Comparison of ENCODE assay signal across 23 mouse cellular contexts in the genomic region with DNA sequence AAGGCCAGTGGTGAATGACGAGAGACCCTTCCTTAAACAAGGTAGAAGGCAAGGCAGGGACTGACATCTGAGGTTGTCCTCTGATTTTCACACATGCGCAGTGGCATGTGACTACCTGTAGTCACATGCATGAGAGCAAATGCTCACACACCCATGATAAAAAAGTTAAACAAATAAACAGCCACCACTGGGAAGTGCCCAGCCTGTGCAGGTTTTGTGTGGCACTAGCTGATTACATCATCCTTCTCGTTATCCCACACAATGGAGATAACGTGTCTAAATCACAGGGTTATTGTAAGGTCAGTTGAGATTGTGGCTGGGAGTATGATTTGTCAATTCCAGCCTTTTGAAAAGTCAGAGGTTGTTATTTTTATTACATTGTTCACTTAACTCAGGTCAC. TPM values are rescaled to one million over a fixed set of nuclear protein-coding genes. Genes with fewer than 3 reads are reported as not detected.
DNase-seq lines count a peak whose midpoint lies in the region; ATAC-seq and TF ChIP-seq lines count a peak whose summit lies in the region.
"Had no signal": no experiment of that assay in that cellular context is flagged by ENCODE, and none has a peak within 500 bp of the region (broad histone marks: within the 10 kb centered on the region; RNA-seq: fewer than 3 reads in every experiment).

No protein-coding gene starts in this region.

- no peaks in the 10 kb centered on the region for H3K9me3 ChIP-seq in intestine, embryonic 15.5 days
- H3K9me3 ChIP-seq in lung, postnatal 0 days (ENCODE audit: low read length): no peaks in the 10 kb centered on the region
- no peaks in the 10 kb centered on the region for H3K9me3 ChIP-seq in stomach, embryonic 14.5 days (ENCODE audit: control insufficient read depth, low read depth, low read length)
- H3K9me3 ChIP-seq: embryonic facial prominence, embryonic 15.5 days; heart, embryonic 15.5 days; megakaryocyte, embryonic 14.5 days; midbrain, embryonic 15.5 days had no signal

- no peak overlapping the region for H3K4me2 ChIP-seq in intestine, embryonic 15.5 days (replicated peaks)
- H3K4me2 ChIP-seq in lung, postnatal 0 days (replicated peaks; ENCODE audit: low read depth, low read length): no peak overlapping the region
- no peak overlapping the region for H3K4me2 ChIP-seq in stomach, embryonic 14.5 days (replicated peaks; ENCODE audit: low read depth, low read length)
- H3K4me2 ChIP-seq: embryonic facial prominence, embryonic 15.5 days; heart, embryonic 15.5 days; midbrain, embryonic 15.5 days had no signal

- no peak overlapping the region for H3K9ac ChIP-seq in liver, adult 2 months (ENCODE audit: low read depth, low read length)
- no peak overlapping the region for H3K9ac ChIP-seq in intestine, embryonic 15.5 days
- no peak overlapping the region for H3K9ac ChIP-seq in lung, postnatal 0 days (replicated peaks; ENCODE audit: low read depth)
- H3K9ac ChIP-seq in stomach, embryonic 14.5 days (replicated peaks; ENCODE audit: low read depth, low read length): no peak overlapping the region
- H3K9ac ChIP-seq: embryonic facial prominence, embryonic 15.5 days; heart, embryonic 15.5 days; liver, embryonic 14.5 days; midbrain, embryonic 15.5 days had no signal

- H3K4me1 ChIP-seq in liver, adult 2 months (ENCODE audit: control insufficient read depth, insufficient read depth, low read length): no peaks in the 10 kb centered on the region
- peaks cover 15% of the 10 kb centered on the region for H3K4me1 ChIP-seq in intestine, embryonic 15.5 days (replicated peaks)
- H3K4me1 ChIP-seq in lung, postnatal 0 days (ENCODE audit: insufficient read depth, low read depth, low read length): peaks cover 14% of the 10 kb centered on the region; the same call in 1 of the 2 replicates
- 0 out of 2 replicates have a peak, but pooled peaks cover 4% of the 10 kb centered on the region for H3K4me1 ChIP-seq in stomach, embryonic 14.5 days (ENCODE audit: control insufficient read depth, insufficient read depth, low read length)
- H3K4me1 ChIP-seq: embryonic facial prominence, embryonic 15.5 days; megakaryocyte, embryonic 14.5 days; midbrain, embryonic 15.5 days had no signal

- no peak overlapping the region for H3K4me3 ChIP-seq in liver, adult 2 months (ENCODE audit: insufficient read depth, low read depth, low read length)
- H3K4me3 ChIP-seq in intestine, embryonic 15.5 days (replicated peaks): no peak overlapping the region
- H3K4me3 ChIP-seq in lung, postnatal 0 days (ENCODE audit: low read depth, low read length): no peak overlapping the region
- H3K4me3 ChIP-seq in stomach, embryonic 14.5 days (ENCODE audit: low read depth, low read length): no peak overlapping the region
- H3K4me3 ChIP-seq: embryonic facial prominence, embryonic 15.5 days; heart, embryonic 15.5 days; megakaryocyte, embryonic 14.5 days; midbrain, embryonic 15.5 days had no signal

- no peaks in the 10 kb centered on the region for H3K27me3 ChIP-seq in liver, adult 2 months (ENCODE audit: control insufficient read depth, insufficient read depth, low read length)
- H3K27me3 ChIP-seq in intestine, embryonic 15.5 days (replicated peaks): no peaks in the 10 kb centered on the region
- H3K27me3 ChIP-seq in lung, postnatal 0 days (replicated peaks; ENCODE audit: insufficient read depth, low read length): no peaks in the 10 kb centered on the region
- no peaks in the 10 kb centered on the region for H3K27me3 ChIP-seq in stomach, embryonic 14.5 days (ENCODE audit: control insufficient read depth, insufficient read depth, low read length)
- H3K27me3 ChIP-seq: embryonic facial prominence, embryonic 15.5 days; heart, embryonic 15.5 days; midbrain, embryonic 15.5 days; Patski had no signal

- no peak overlapping the region for H3K27ac ChIP-seq in liver, adult 2 months (replicated peaks; ENCODE audit: insufficient read depth, low read depth, low read length)
- H3K27ac ChIP-seq in intestine, embryonic 15.5 days: peak overlapping the region; percentile 41; the same call in 1 of the 2 replicates
- H3K27ac ChIP-seq in lung, postnatal 0 days (ENCODE audit: low read length): 0 out of 2 replicates have a peak overlapping the region, but pooled peaks have one; percentile 26
- no peak overlapping the region for H3K27ac ChIP-seq in stomach, embryonic 14.5 days (ENCODE audit: low read length)
- H3K27ac ChIP-seq: embryonic facial prominence, embryonic 15.5 days; heart, embryonic 15.5 days; liver, embryonic 14.5 days; midbrain, embryonic 15.5 days had no signal

- TF ChIP-seq CTCF in liver, adult 2 months (IDR thresholded peaks at IDR 0.05; ENCODE audit: low read depth, low read length): no peak
- TF ChIP-seq CTCF in lung, postnatal 0 days (IDR thresholded peaks at IDR 0.05): no peak

- WGBS in liver, adult 2 months: 49% methylated on average over 4 of the region's 4 CpGs
- 47% methylated on average over 4 of the region's 4 CpGs for WGBS in intestine, embryonic 15.5 days
- 40% methylated on average over 4 of the region's 4 CpGs for WGBS in lung, postnatal 0 days
- 52% methylated on average over 4 of the region's 4 CpGs for WGBS in stomach, embryonic 14.5 days

- H3K36me3 ChIP-seq in liver, adult 2 months (ENCODE audit: control insufficient read depth, insufficient read depth, low read length): no peaks in the 10 kb centered on the region
- no peaks in the 10 kb centered on the region for H3K36me3 ChIP-seq in intestine, embryonic 15.5 days
- H3K36me3 ChIP-seq in lung, postnatal 0 days (ENCODE audit: insufficient read depth, low read length): no peaks in the 10 kb centered on the region
- H3K36me3 ChIP-seq in stomach, embryonic 14.5 days (ENCODE audit: control insufficient read depth, insufficient read depth, low read length): no peaks in the 10 kb centered on the region
- H3K36me3 ChIP-seq: embryonic facial prominence, embryonic 15.5 days; heart, embryonic 15.5 days; midbrain, embryonic 15.5 days had no signal

- peak; percentile 45; the same call in 1 of the 2 replicates for TF ChIP-seq EP300 in lung, postnatal 0 days (IDR thresholded peaks at IDR 0.05)

- TF ChIP-seq POLR2A in liver, adult 2 months (IDR thresholded peaks at IDR 0.05; ENCODE audit: extremely low read depth, insufficient read depth, low read length): no peak

- peak; percentile 95 for ATAC-seq in intestine, embryonic 15.5 days
- peak; percentile 67 for ATAC-seq in lung, postnatal 0 days
- peak; percentile 85 for ATAC-seq in stomach, embryonic 14.5 days (ENCODE audit: insufficient number of reproducible peaks, insufficient read depth, low FRiP score, low read depth)
- ATAC-seq: activated CD4-positive, CD25-positive, alpha-beta regulatory T cell, adult 4 months; inflammation-experienced regulatory T-cells, adult 6 months; midbrain, embryonic 15.5 days had no signal

- DNase-seq in liver, adult 2 months (ENCODE audit: extremely low read depth, low read depth, low spot score): peak; percentile 26
- DNase-seq in liver: no peak
- DNase-seq in lung, postnatal 0 days (ENCODE audit: low spot score): peak; percentile 65
- DNase-seq in frontal cortex, postnatal 14 days (ENCODE audit: low spot score in 2 of 2): no peak
- DNase-seq in gastrocnemius, postnatal 25 days: no peak
- DNase-seq: adrenal gland, postnatal 25 days; cerebellum, adult 8-10 months; heart, adult 18-20 months; kidney, postnatal 25 days; layer of hippocampus, adult 9-11 months; right cerebral cortex, adult 18-20 months; thymus, postnatal 36 days had no signal

- H3K79me2 ChIP-seq in liver, adult 2 months (ENCODE audit: control insufficient read depth, insufficient read depth, low read length): no peaks in the 10 kb centered on the region

RNA-seq across cellular contexts. Expression of gene Aplnr, which starts 29.1 kb away (rescaled TPM):
- 0.07 and 0.09 TPM in 2 replicates for total RNA-seq in liver, adult 2 months (2014; rRNA removed)
- 0.04 and 0.06 TPM in 2 replicates for polyA plus RNA-seq in liver, adult 2 months (2012; rRNA removed)
- polyA plus RNA-seq in intestine, embryonic 15.5 days (2015; fragmentation: Nextera tagmentation; extraction: Ambion mirVana): 59.6 and 64.8 TPM in 2 replicates
- 84.1 and 90.6 TPM in 2 replicates for polyA plus RNA-seq in lung, postnatal 0 days (2015; fragmentation: Nextera tagmentation; extraction: Ambion mirVana)
- 52.0 and 57.1 TPM in 2 replicates for polyA plus RNA-seq in stomach, embryonic 14.5 days (2014; fragmentation: Nextera tagmentation; extraction: Ambion mirVana)
- 10 to 100 TPM; 13.7 to 16.9 TPM for total RNA-seq in gastrocnemius, postnatal 25 days (2021)
- polyA plus RNA-seq: activated CD4-positive, CD25-positive, alpha-beta regulatory T cell, adult 4 months; C2C12; inflammation-experienced regulatory T-cells, adult 6 months had no signal

RNA-seq across cellular contexts. Expression of gene Tnks1bp1, which starts 59.1 kb away (rescaled TPM):
- 13.2 and 15.0 TPM in 2 replicates for total RNA-seq in liver, adult 2 months (2014; rRNA removed)
- 12.3 and 13.4 TPM in 2 replicates for polyA plus RNA-seq in liver, adult 2 months (2012; rRNA removed)
- 35.2 and 35.5 TPM in 2 replicates for polyA plus RNA-seq in intestine, embryonic 15.5 days (2015; fragmentation: Nextera tagmentation; extraction: Ambion mirVana)
- 40.3 and 40.7 TPM in 2 replicates for polyA plus RNA-seq in lung, postnatal 0 days (2015; fragmentation: Nextera tagmentation; extraction: Ambion mirVana)
- polyA plus RNA-seq in stomach, embryonic 14.5 days (2014; fragmentation: Nextera tagmentation; extraction: Ambion mirVana): 13.3 and 15.6 TPM in 2 replicates
- total RNA-seq in gastrocnemius, postnatal 25 days (2021): 10 to 100 TPM; 26.0 to 29.1 TPM

Comparison
In these comparisons a context has a peak if more than half of its experiments do, and no peak if none do; other contexts are left out.
1. DNase-seq: peak in liver, adult 2 months (single experiment) and lung, postnatal 0 days (single experiment); none in liver (single experiment), frontal cortex, postnatal 14 days (0 of 2) and gastrocnemius, postnatal 25 days (single experiment).
2. H3K27ac ChIP-seq: peak in intestine, embryonic 15.5 days (single experiment) and lung, postnatal 0 days (single experiment); none in liver, adult 2 months (single experiment) and stomach, embryonic 14.5 days (single experiment).
3. RNA of gene Aplnr, which starts 29.1 kb away (polyA plus RNA-seq): 84.1 to 90.6 TPM in lung, postnatal 0 days, 59.6 to 64.8 TPM in intestine, embryonic 15.5 days and 52.0 to 57.1 TPM in stomach, embryonic 14.5 days; 0.04 to 0.06 TPM in liver, adult 2 months; every median in the first group is over 10 times any median in the second.
4. Peak in every context shown above with its lines, with median percentiles within 50 percentile points of each other: ATAC-seq.